9 mouse cellular contexts compared by ENCODE assay signal in genomic region chr9:117253361-117253760, GRCm38 (mm10).
DNase-seq lines count a peak whose midpoint lies in the region; ATAC-seq and TF ChIP-seq lines count a peak whose summit lies in the region.
"Had no signal": no experiment of that assay in that cellular context is flagged by ENCODE, and none has a peak within 500 bp of the region (broad histone marks: within the 10 kb centered on the region; RNA-seq: fewer than 3 reads in every experiment).

No protein-coding gene starts in this region.

- TF ChIP-seq POLR2A in myocyte (IDR thresholded peaks at IDR 0.05; ENCODE audit: insufficient read length, low read depth) = no peak

- H3K9me3 ChIP-seq in heart, embryonic 12.5 days (replicated peaks) = no peaks in the 10 kb centered on the region

- ATAC-seq in heart, embryonic 12.5 days (ENCODE audit: insufficient number of reproducible peaks, low FRiP score) = no peak

- H3K27me3 ChIP-seq in heart, embryonic 12.5 days (replicated peaks) = no peaks in the 10 kb centered on the region
- H3K27me3 ChIP-seq in myocyte (ENCODE audit: control insufficient read depth, insufficient read depth, insufficient read length) = no peaks in the 10 kb centered on the region

- H3K79me2 ChIP-seq in myocyte (ENCODE audit: control insufficient read depth, insufficient read depth) = peaks cover 34% of the 10 kb centered on the region

- H3K4me2 ChIP-seq in heart, embryonic 12.5 days = peak overlapping the region; percentile 75
- peak overlapping the region; percentile 81 for H3K4me2 ChIP-seq in myocyte (ENCODE audit: low read depth)

- H3K4me1 ChIP-seq in heart, embryonic 12.5 days (replicated peaks) = peaks cover 21% of the 10 kb centered on the region

- peak overlapping the region; percentile 64; the same call in 1 of the 2 replicates for H3K9ac ChIP-seq in heart, embryonic 12.5 days

- peak; percentile 38 for DNase-seq in gastrocnemius, postnatal 14 days
- DNase-seq in gastrocnemius, adult 18-20 months (ENCODE audit: low spot score) = no peak
- DNase-seq in NIH3T3 (ENCODE audit: low read depth) = peak; percentile 26
- DNase-seq in left cerebral cortex, adult 2 months (ENCODE audit: extremely low spot score in 1 of 2, low spot score in 2 of 2) = peak; percentile 41 to 72
- no peak for DNase-seq in thymus, adult 18-20 months
- DNase-seq in cerebellum, postnatal 4 days (ENCODE audit: low spot score in 2 of 2) = no peak

- intact Hi-C loops in gastrocnemius, postnatal 14 days (cut with DNase I; ENCODE audit: low total_unique reads) = no loop called here
- intact Hi-C loops in left cerebral cortex, adult 2 months (cut with DNase I) = loop anchor here (10.0 kb wide), 2 partner anchors 449 to 1211 kb away; no protein-coding TSS in a partner anchor

- H3ac ChIP-seq in myocyte (ENCODE audit: control insufficient read depth, insufficient read length) = no peak overlapping the region

- no peaks in the 10 kb centered on the region for H3K36me3 ChIP-seq in heart, embryonic 12.5 days
- no peaks in the 10 kb centered on the region for H3K36me3 ChIP-seq in myocyte (ENCODE audit: control insufficient read depth, insufficient read depth)

- WGBS in heart, embryonic 12.5 days = 16% methylated on average over 11 of the region's 11 CpGs

- H3K4me3 ChIP-seq in heart, embryonic 12.5 days = peak overlapping the region; percentile 70
- 0 out of 2 replicates have a peak overlapping the region, but pooled peaks have one; percentile 9 for H3K4me3 ChIP-seq in left cerebral cortex, adult 2 months
- peak overlapping the region; percentile 85 for H3K4me3 ChIP-seq in myocyte
- H3K4me3 ChIP-seq: erythroblast, embryonic 14.5 days had no signal

- H3K27ac ChIP-seq in heart, embryonic 12.5 days (ENCODE audit: poor library complexity, severe bottlenecking) = peak overlapping the region; percentile 57; the same call in 1 of the 2 replicates
- H3K27ac ChIP-seq in left cerebral cortex, adult 2 months = no peak overlapping the region

- no peak for TF ChIP-seq CTCF in left cerebral cortex, adult 2 months (IDR thresholded peaks at IDR 0.05)

TF ChIP-seq in myocyte, 11 proteins besides CTCF, POLR2A, EP300 and RAD21:
- TF ChIP-seq TCF3 (IDR thresholded peaks at IDR 0.05; ENCODE audit: insufficient read length, low read depth) (no peak), MYOD1 (IDR thresholded peaks at IDR 0.05; ENCODE audit: control insufficient read depth in 1 of 3, insufficient read length in 2 of 3, low read depth in 2 of 3) (peak in 2 of 3 experiments; percentile 58 to 85), POLR2AphosphoS2 (IDR thresholded peaks at IDR 0.05; ENCODE audit: insufficient read length, low read depth) (no peak), REST (IDR thresholded peaks at IDR 0.05; ENCODE audit: insufficient read depth, insufficient read length) (no peak), E2F4 (IDR thresholded peaks at IDR 0.05; ENCODE audit: insufficient read depth) (no peak), MAX (IDR thresholded peaks at IDR 0.05; ENCODE audit: low read depth) (no peak), MYOG (IDR thresholded peaks at IDR 0.05; ENCODE audit: control insufficient read depth in 1 of 3, insufficient read depth in 1 of 3, insufficient read length in 2 of 3, low read depth in 2 of 3) (peak; percentile 37 to 79 (median 75))

Comparison
In these comparisons a context has a peak if more than half of its experiments do, and no peak if none do; other contexts are left out.
1. DNase-seq: peak in gastrocnemius, postnatal 14 days (single experiment), NIH3T3 (single experiment) and left cerebral cortex, adult 2 months (2 of 2); none in gastrocnemius, adult 18-20 months (single experiment), thymus, adult 18-20 months (0 of 2) and cerebellum, postnatal 4 days (0 of 2).
2. H3K4me3 ChIP-seq: peak in every context shown above with its lines; median percentile 85 in myocyte; 70 in heart, embryonic 12.5 days; 9 in left cerebral cortex, adult 2 months.